Mouse (Mus musculus): ENCODE measurements around the gene Bap1.

Bap1 gene

DNA sequence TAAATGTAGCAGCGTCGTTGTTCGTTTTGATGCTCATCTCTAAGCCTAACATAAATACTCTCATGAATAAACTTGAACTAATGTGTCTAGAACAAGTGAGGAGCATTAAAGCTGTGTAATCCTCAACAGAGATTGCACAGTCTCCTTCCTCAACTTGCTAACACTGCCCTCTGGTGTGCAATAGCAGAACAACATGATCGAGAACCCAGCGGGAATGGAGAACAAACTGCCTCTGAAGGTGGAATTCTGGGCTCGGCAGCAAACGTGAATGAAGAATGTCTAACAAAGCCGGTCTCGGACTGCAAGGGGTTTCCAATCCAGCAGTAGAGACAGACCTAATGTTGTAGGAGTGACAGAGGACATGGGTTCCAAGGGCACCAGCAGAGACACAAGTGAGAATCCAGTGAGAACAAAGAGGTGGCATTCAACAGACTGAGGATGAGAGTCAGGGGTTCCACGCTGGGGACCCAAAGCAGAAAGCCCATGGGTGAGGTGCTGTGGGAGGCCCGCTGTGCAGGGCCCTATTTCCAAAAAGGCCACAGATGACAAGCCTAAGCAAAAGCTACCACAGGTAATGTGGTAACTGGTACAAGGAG lies 17.2 kb upstream of the Bap1 start:
- peak; percentile 53 to 86 for DNase-seq (ENCODE audit: low spot score in 2 of 2)

GRCm38 (mm10) chr14:31237101-31237882 lies 14.0 kb upstream of the Bap1 start:
- DNase-seq (ENCODE audit: low spot score in 2 of 2): no peak

DNA sequence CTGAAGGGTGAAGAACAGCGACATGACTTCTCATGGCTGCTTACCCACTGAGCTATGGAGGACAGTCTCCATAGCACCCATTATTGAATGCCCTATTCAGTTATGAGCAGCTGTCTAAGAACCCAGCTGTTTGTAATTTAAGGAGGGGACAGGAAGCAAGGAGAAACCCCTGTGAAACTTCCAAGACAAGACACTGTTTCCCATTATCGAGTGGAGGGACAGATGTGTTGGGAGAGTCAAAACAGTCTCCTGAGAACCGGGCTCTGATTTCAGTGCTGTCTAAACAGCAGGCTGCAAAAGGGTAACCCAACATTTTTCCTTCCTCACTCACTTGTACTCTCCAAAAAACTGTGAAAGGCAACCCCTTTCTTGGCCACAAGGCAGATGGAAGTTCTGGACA lies 10.7 kb upstream of the Bap1 start:
- DNase-seq (ENCODE audit: low spot score in 2 of 2): no peak

DNA sequence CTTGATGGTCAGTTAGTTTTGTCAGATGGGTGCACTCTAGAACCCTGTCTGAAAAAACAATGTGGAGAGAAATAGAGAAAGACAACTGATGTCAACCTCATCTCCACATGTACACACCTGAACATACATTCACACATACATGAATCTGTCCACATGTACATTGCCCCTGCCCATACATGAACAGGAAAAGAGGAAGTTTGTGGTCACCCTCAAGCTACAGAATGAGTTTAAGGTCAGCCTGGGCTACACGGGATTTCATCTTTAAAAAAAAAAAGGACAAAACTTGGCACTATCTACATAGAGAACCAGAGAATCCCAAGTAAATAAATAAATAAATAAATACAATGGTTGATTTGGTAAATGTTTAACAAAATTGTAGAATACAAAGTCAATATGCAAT lies 6.5 kb upstream of the Bap1 start:
- DNase-seq (ENCODE audit: low spot score in 2 of 2): no peak

DNA sequence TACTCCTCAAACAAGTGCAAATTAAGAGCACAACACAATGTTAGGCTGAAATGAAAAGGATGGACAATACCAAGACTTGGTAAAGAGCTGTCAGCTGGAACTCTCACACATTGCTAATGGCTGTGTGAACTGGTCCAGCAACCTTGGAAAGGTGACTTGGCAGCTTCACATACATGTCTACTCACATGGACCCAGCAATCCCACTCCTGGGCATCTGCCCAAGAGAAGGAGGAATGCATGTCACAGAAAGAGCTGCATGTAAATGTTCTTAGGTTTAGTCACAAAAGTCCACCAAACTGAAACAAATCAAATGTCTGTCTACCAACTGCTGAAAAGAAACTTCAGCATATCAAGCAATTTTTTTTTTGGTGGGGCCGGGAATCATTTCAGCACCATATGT lies 5.3 kb upstream of the Bap1 start:
- no peak for DNase-seq (ENCODE audit: low spot score in 2 of 2)

GRCm38 (mm10) chr14:31248396-31248795 lies 2.9 kb upstream of the Bap1 start:
- DNase-seq (ENCODE audit: low spot score in 2 of 2): no peak

DNA sequence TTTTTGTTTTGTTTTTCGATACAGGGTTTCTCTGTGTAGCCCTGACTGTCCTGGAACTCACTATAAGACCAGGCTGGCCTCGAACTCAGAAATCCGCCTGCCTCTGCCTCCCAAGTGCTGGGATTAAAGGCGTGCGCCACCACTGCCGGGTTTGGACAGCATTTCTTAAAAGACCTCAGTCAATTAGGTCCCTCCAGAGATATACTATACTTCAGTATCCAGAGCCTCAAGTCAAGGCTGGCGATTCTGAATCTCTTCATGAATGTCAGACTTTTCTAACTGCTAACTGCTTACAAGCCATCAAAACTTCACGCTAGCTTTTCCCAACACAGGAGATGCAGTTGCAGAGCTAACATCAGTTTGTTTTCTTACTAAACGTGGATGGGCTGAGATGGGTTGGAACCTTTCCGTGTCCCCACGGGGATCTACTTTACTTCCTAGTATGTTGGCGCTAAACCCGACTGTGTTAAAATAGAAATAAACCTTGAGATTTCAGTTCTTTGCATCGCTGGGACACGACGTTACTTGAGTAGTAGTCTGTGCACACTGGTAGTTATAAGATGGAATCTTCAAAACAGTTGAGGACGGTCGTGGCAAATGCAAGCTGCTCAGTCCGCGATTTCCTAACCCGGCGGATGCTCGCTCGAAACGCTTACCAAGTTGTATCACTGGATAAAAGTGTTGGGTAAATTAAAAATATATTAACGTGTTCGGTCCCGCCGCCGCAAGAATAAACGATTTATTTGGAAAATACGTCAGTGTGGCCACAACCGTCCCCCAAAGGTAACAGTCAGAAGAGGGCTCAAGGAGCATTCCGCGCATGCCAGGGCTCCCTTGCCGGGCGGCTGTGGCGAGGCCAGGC lies 797 bp upstream of the Bap1 start:
- no peak for DNase-seq (ENCODE audit: low spot score in 2 of 2)

GRCm38 (mm10) chr14:31251626-31252025 lies 376 bp downstream of the Bap1 start:
- DNase-seq (ENCODE audit: low spot score in 2 of 2): no peak

GRCm38 (mm10) chr14:31252091-31252490 lies 841 bp downstream of the Bap1 start:
- DNase-seq (ENCODE audit: low spot score in 2 of 2): no peak

DNA sequence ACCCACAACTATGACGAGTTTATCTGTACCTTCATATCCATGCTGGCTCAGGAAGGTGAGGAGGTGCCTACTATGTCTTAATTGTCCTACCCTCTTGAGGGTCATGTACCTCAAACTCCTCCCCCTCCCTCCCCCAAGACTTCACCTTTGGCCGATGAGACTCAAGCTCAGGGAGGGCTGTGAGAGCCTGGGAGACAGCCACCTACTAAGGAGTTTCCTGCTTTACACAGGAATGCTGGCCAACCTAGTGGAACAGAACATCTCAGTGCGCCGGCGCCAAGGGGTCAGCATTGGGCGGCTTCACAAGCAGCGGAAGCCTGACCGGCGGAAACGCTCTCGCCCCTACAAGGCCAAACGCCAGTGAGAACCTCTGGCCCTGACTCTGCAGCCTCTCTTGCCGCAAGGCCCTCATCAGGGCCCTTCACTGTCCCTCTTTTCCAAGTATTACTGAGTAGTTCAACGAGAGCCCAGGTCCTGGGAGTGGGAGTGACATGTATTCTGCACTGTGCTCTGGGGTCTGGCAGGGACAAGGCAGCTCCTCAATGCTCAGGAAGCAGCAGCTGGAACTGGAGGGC lies 7.3 kb downstream of the Bap1 start:
- DNase-seq (ENCODE audit: low spot score in 2 of 2): no peak

DNA sequence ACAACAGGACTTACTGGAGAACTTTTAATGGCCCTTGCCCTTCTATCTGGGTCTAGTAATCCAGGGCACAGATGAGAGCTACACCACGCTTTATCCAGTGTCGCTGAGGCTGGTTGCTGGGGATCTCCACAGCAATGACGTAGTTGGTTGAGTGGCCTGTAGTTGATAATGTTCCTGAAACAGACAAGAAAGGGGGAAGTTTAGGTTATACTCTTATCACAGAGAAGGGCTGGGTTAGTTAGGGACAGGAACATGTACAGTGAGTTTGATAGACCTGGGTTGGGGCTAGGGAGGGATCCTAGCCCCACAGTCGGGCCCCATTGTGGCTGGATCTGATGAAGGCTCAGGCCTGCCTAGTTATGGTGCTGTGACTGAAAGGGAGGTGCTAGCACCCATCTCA lies 9.1 kb downstream of the Bap1 start:
- no peak for DNase-seq (ENCODE audit: low spot score in 2 of 2)

GRCm38 (mm10) chr14:31260932-31261331 lies 9.7 kb downstream of the Bap1 start:
- DNase-seq (ENCODE audit: low spot score in 2 of 2): no peak

GRCm38 (mm10) chr14:31267649-31268048 lies 16.4 kb downstream of the Bap1 start:
- DNase-seq (ENCODE audit: low spot score in 2 of 2): no peak

DNA sequence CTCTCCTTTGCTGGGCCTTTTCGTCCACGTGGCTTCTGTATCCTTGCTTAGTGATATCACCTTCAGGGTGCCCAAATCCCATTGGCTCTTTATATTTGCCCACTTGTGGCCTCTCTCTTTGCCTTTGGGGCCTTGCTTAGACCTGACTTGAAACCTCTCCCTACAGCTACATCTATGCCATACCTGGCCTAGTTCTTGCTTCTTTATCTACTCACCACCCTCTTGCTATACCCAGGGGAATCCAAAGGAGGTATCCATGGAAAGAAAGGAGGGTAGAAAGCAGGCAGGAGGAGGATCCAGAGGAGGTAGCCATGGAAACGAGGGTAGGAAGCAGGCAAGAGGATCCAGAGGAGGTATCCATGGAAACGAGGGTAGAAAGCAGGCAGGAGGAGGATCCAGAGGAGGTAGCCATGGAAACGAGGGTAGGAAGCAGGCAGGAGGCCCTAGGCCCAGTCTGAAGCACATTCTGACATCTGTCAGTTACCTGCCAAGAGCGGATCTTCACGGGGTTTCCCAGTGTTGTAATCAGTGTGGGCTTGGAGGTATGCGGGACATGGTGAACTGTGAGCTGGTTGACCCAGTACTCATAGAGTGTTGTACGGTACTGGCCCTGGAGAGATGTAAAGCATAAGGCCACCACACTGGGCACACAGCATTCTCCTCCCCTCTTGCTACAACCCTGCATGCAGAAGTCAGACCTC lies 17.2 kb downstream of the Bap1 start:
- DNase-seq (ENCODE audit: low spot score in 2 of 2): peak; percentile 44 to 61

GRCm38 (mm10) chr14:31269456-31270100 lies 18.3 kb downstream of the Bap1 start:
- DNase-seq (ENCODE audit: low spot score in 2 of 2): peak; percentile 31 to 50

DNA sequence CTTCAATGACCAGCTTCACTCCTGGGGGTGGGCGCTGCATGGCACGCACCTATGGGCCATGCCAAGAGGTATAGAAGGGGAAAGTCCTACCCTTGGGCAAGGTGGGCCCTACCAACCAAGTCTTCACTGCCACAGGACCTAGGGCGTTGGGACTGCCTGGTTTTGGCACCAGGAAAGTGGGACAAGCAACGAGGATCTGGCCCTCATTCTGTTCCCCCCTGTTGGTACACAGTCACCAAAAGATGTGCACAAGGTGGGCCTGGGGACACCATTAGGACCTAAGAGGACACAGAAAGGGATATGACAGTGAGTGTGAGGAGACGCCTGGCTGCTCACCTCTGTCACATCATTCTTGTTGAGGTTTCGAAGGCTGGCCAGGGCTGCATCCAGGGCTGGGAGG lies 19.9 kb downstream of the Bap1 start:
- DNase-seq (ENCODE audit: low spot score in 2 of 2): no peak

- DNase-seq (ENCODE audit: low spot score in 2 of 2): peak in 1 of 2 experiments; percentile 75
Observed at GRCm38 (mm10) chr14:31272164-31272563, 20.9 kb downstream of the Bap1 start.

GRCm38 (mm10) chr14:31285728-31286127 lies 34.5 kb downstream of the Bap1 start:
- no peak for DNase-seq (ENCODE audit: low spot score in 2 of 2)
